Mouse (Mus musculus) heart, postnatal 0 days (tissue): ENCODE results near the gene Fndc8.

Experiments
- CTCF ChIP-seq: IDR thresholded peaks from 2 replicates; pipeline ENCODE4 v1.5.1; 2016; ENCODE audit warnings: antibody characterized with exemption, control low read depth, low read depth
- EP300 ChIP-seq: IDR thresholded peaks from 2 replicates; pipeline ENCODE4 v1.6.1; 2016; ENCODE audit warnings: antibody characterized with exemption, low read depth

- TF ChIP-seq CTCF (peak; percentile 74), EP300 (no peak)
Observed at GRCm38 (mm10) chr11:82871031-82871446, 20.9 kb upstream of the Fndc8 start, which contains the start of gene Rffl.
